Mouse (Mus musculus) skeletal muscle tissue, postnatal 0 days (tissue): ENCODE data around the gene Kdm2b. TPM values are rescaled to one million over a fixed set of nuclear protein-coding genes. Genes with fewer than 3 reads are reported as not detected.

Experiments
- polyA plus RNA-seq: library from polyadenylated mRNA; unstranded; fragments of >200 nt; fragmentation: Nextera tagmentation; extraction: Ambion mirVana; gene quantifications from 2 replicates; pipeline ENCODE4 v1.2.1, GENCODE M21; 2015

The Kdm2b gene
- polyA plus RNA-seq: 9.9 and 10.4 TPM in 2 replicates

GRCm38 (mm10) chr5:122989551-122990330, at the start of gene Kdm2b:
TSS of gene Kdm2b (minus strand) at chr5:122989823.

GRCm38 (mm10) chr5:123014753-123015701, 25.4 kb upstream of the Kdm2b start, which contains the start of gene Orai1:
TSS of gene Orai1 (plus strand) at chr5:123015074.

GRCm38 (mm10) chr5:122849521-122850318, 139.9 kb downstream of the Kdm2b start, which contains the start of gene Rnf34:
TSS of gene Rnf34 (plus strand) at chr5:122850048.

GRCm38 (mm10) chr5:122820777-122821523, 168.7 kb downstream of the Kdm2b start, which contains the start of gene Anapc5:
TSS of gene Anapc5 (minus strand) at chr5:122821339.

Other genes with a start within 250 kb of the Kdm2b start
- 12.3 and 15.2 TPM in 2 replicates for gene Camkk2, start 210.4 kb downstream of the Kdm2b start, polyA plus RNA-seq
- 193 and 196 TPM in 2 replicates for gene Anapc5, start 168.5 kb downstream of the Kdm2b start, polyA plus RNA-seq
- gene Rnf34, start 139.8 kb downstream of the Kdm2b start, polyA plus RNA-seq: 15.4 and 16.6 TPM in 2 replicates
- 47.3 and 58.6 TPM in 2 replicates for gene Orai1, start 25.3 kb upstream of the Kdm2b start, polyA plus RNA-seq
- gene Morn3, start 57.2 kb upstream of the Kdm2b start, polyA plus RNA-seq: not detected in 2 replicates
- gene Tmem120b, start 78.6 kb upstream of the Kdm2b start, polyA plus RNA-seq: 33.1 and 37.6 TPM in 2 replicates
- gene Rhof, start 142.9 kb upstream of the Kdm2b start, polyA plus RNA-seq: 0.82 and 0.96 TPM in 2 replicates
- 4.8 and 5.3 TPM in 2 replicates for gene Setd1b, start 152.4 kb upstream of the Kdm2b start, polyA plus RNA-seq
- 45.2 and 50.7 TPM in 2 replicates for gene Psmd9, start 179.6 kb upstream of the Kdm2b start, polyA plus RNA-seq
- 0.37 and 1.4 TPM in 2 replicates for gene Hpd, start 192.9 kb upstream of the Kdm2b start, polyA plus RNA-seq